Mouse (Mus musculus) gastrocnemius, adult 18-20 months (tissue): ENCODE measurements around the gene 3110001I22Rik. TPM values are rescaled to one million over a fixed set of nuclear protein-coding genes. Genes with fewer than 3 reads are reported as not detected.
"Not testable (repeated sequence)": the region's sequence is repeated elsewhere in the genome, so short reads cannot be mapped to it uniquely, and the experiment has no call there.

Experiments
- DNase-seq: peaks from one replicate; pipeline ENCODE4 v3.0.0; 2021; ENCODE audit warnings: low spot score
- long read RNA-seq, 2 experiments: library from polyadenylated mRNA; stranded (forward); transcript quantifications; one replicate each; pipeline ENCODE4 v2.0.0; 2021
- total RNA-seq, 2 experiments: library from RNA; stranded (reverse); gene quantifications; 2 replicates each; pipeline ENCODE4 v1.2.3; 2021

The 3110001I22Rik gene
- total RNA-seq, result 1 to 10 TPM; 2.3 to 2.7 TPM
- long read RNA-seq, experiment 1, result 0 reads
- long read RNA-seq, experiment 2, partial matches to known transcripts, result 0 of 4 reads
- long read RNA-seq, experiment 2, other reads (novel, unspliced or antisense), result 0 of 4 reads

- peak; percentile 91 for DNase-seq
Measured at GRCm38 (mm10) chr16:13671685-13672385, at the start of gene 3110001I22Rik, which contains the start of gene Bfar. Gene 3110001I22Rik, plus strand, starts transcription at chr16:13671929. Gene Bfar, plus strand, starts transcription at chr16:13671858.

- DNase-seq, result peak; percentile 36
Measured at GRCm38 (mm10) chr16:13628345-13628744, 43.4 kb upstream of the 3110001I22Rik start.

- DNase-seq, result not testable (repeated sequence)
Measured at GRCm38 (mm10) chr16:13638198-13638597, 33.5 kb upstream of the 3110001I22Rik start.

GRCm38 (mm10) chr16:13639508-13639907 lies 32.2 kb upstream of the 3110001I22Rik start:
- DNase-seq, result no peak

- DNase-seq, result no peak
Measured at GRCm38 (mm10) chr16:13640064-13640463, 31.7 kb upstream of the 3110001I22Rik start.

GRCm38 (mm10) chr16:13644474-13644873 lies 27.3 kb upstream of the 3110001I22Rik start:
- DNase-seq, result no peak

GRCm38 (mm10) chr16:13645930-13646329 lies 25.8 kb upstream of the 3110001I22Rik start:
- DNase-seq, result no peak

- no peak for DNase-seq
Measured at GRCm38 (mm10) chr16:13658886-13659285, 12.8 kb upstream of the 3110001I22Rik start.

GRCm38 (mm10) chr16:13660736-13661135 lies 11.0 kb upstream of the 3110001I22Rik start:
- DNase-seq, result no peak

GRCm38 (mm10) chr16:13667878-13668343 lies 3.8 kb upstream of the 3110001I22Rik start, which contains the start of gene Parn:
Gene Parn, minus strand, starts transcription at chr16:13668170.
- DNase-seq, result peak; percentile 91

- DNase-seq, result no peak
Measured at GRCm38 (mm10) chr16:13668402-13669108, 3.2 kb upstream of the 3110001I22Rik start.

- DNase-seq, result no peak
Measured at GRCm38 (mm10) chr16:13669282-13669681, 2.4 kb upstream of the 3110001I22Rik start.

GRCm38 (mm10) chr16:13670896-13671295 lies 833 bp upstream of the 3110001I22Rik start:
- not testable (repeated sequence) for DNase-seq

- DNase-seq, result peak; percentile 62
Measured at GRCm38 (mm10) chr16:13672386-13672898, 713 bp downstream of the 3110001I22Rik start.

- DNase-seq, result no peak
Measured at GRCm38 (mm10) chr16:13673114-13673513, 1.4 kb downstream of the 3110001I22Rik start.

GRCm38 (mm10) chr16:13674511-13674910 lies 2.8 kb downstream of the 3110001I22Rik start:
- no peak for DNase-seq

GRCm38 (mm10) chr16:13678601-13679319 lies 7.0 kb downstream of the 3110001I22Rik start:
- no peak for DNase-seq

- DNase-seq, result no peak
Measured at GRCm38 (mm10) chr16:13698998-13699397, 27.3 kb downstream of the 3110001I22Rik start.

- peak; percentile 5 for DNase-seq
Measured at GRCm38 (mm10) chr16:13702184-13702583, 30.5 kb downstream of the 3110001I22Rik start.

GRCm38 (mm10) chr16:13704676-13705075 lies 32.9 kb downstream of the 3110001I22Rik start:
- DNase-seq, result no peak

- no peak for DNase-seq
Measured at GRCm38 (mm10) chr16:13714910-13715309, 43.2 kb downstream of the 3110001I22Rik start.
